Mouse (Mus musculus) gastrocnemius, adult 18-20 months (tissue): ENCODE measurements around the gene Mapkapk5. TPM values are rescaled to one million over a fixed set of nuclear protein-coding genes. Genes with fewer than 3 reads are reported as not detected.
A peak's percentile ranks its signal among the peaks of the same experiment; 100 is the strongest.
"Not testable (repeated sequence)": the region's sequence is repeated elsewhere in the genome, so short reads cannot be mapped to it uniquely, and the experiment has no call there.

ENCODE experiments used
- DNase-seq: peaks from one replicate; pipeline ENCODE4 v3.0.0; 2021; ENCODE audit warnings: low spot score
- total RNA-seq, 2 experiments: library from RNA; stranded (reverse); gene quantifications; 2 replicates each; pipeline ENCODE4 v1.2.3; 2021

Mapkapk5 gene
- total RNA-seq, 2 experiments from 2014 or later, result 133 to 140 TPM

GRCm38 (mm10) chr5:121566035-121566681 is 20.5 kb upstream of the Mapkapk5 start:
- no peak for DNase-seq

DNA sequence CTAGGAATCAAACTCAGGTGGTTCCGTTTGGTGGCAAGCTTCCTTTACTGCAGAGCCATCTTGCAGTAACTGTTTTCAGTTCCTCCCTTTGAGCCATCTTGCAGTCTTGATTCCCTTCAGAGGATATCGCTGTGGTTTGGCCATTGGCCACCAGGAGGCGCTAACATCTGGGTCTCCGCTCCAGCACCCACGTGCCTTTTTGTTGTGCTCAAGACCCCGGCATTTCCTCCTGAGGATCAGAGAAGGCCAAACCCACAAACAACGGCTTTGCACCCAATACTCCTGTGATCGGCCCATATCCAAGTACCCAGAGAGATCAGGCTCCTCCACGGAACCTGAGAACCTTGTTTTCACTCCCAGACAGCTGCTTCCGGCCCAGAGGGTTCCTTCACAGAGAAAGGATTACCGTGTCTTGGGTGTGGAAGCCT is 18.8 kb upstream of the Mapkapk5 start:
- peak; percentile 90 for DNase-seq

- no peak for DNase-seq
Observed at GRCm38 (mm10) chr5:121562436-121562835, 16.7 kb upstream of the Mapkapk5 start.

DNA sequence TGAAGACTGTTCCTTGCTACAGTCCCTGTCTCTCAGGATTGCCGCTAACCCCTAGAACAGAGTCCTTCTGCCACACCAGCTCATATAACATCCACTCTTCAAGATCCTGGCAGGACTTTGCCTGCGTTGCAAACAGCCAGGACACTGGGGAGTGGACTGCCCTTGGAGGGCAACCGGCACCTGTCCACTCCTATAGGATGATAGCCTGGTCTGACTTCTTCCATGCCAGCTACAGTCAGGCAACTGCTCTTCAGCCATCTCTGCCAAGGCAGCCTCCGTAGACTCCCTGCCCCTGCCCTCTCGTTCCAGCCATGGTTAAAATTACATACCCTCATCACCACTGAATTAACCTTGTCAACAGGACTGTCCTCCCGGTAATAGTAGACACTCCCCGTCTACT is 3.5 kb upstream of the Mapkapk5 start:
- DNase-seq, result peak; percentile 78

DNA sequence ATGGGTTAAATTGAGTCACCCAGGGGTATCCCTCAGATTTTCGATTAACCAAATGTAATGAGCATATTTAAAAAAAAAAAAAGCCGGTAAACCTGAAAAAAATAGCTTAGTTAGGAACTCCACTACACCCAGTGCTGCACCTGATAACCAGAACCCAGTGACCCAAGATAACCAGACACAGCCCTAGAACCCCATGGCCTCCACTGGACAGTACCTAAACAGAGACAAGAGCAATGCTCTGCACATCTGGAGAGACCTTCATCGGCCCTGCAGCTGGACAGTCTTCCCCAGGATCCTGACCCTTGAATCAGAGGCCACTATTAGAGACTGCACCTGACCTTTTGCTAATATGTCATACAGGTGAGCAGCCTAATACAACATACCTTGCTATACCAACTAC is 1.4 kb upstream of the Mapkapk5 start:
- DNase-seq, result no peak

- peak; percentile 44 for DNase-seq
Observed at GRCm38 (mm10) chr5:121546530-121546895, 808 bp upstream of the Mapkapk5 start.

GRCm38 (mm10) chr5:121544910-121545792 is 554 bp downstream of the Mapkapk5 start, which contains the start of the genes Adam1a and Gm42878:
Gene Adam1a (minus strand): TSS chr5:121545482.
Gene Gm42878 (minus strand): TSS chr5:121545482.
- DNase-seq, result peak; percentile 18

DNA sequence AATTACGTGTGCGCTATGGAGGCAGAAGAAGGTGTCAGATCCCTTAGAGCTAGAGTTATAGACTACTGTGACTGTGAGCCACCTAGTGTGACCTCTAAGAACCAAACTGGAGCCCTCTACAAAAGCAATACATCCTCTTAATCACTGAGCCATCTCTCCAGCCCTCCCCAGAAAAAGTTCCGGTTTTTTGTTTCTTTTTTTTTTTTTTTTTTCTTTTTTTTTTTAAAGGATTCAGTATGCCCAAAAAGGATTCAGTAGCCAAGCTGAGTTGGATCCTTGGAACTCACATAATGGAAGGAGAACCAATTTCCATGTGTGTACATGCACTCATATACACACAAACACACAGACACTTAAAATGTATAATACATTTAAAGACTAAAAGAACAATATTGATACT is 2.3 kb downstream of the Mapkapk5 start:
- no peak for DNase-seq

- DNase-seq, result no peak
Observed at GRCm38 (mm10) chr5:121541235-121541634, 4.5 kb downstream of the Mapkapk5 start.

DNA sequence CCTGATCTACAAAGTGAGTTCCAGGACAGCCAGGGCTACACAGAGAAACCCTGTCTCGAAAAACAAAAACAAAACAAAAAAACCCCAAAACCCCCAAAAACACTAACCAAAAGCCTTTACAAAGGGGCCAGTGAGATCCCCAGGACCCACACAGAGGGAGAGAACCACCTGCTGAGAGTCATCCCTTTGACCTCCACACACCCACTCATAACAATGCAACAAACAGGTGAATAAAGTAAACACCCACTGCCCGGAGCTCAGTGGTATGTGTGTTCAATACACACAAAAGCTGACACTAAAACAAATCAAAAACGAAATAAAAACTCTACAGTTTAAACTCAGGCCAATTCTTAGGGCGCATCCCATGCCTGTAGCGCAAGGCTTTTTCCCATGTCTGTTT is 5.6 kb downstream of the Mapkapk5 start:
- no peak for DNase-seq

DNA sequence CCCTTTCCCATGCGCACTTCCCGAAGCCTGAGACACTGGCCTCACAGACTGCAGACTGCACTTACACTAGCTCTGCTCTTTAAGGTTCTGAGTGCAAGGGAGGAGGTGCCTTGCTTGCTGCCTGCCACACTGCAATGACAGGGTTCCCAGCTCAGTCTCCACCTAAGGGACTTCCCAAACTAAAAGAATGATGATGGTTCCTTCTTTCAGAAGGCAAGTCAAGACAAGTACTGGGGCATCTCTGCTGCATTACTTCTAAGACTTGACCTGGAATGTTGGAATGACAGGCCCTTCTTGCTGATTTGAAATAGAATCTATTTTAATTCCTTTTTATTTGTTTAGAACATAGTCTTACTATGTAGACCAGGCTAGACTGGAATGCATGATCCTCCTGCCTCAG is 8.1 kb downstream of the Mapkapk5 start:
- DNase-seq, result no peak

- DNase-seq, result no peak
Observed at GRCm38 (mm10) chr5:121536921-121537555, 8.7 kb downstream of the Mapkapk5 start.

DNA sequence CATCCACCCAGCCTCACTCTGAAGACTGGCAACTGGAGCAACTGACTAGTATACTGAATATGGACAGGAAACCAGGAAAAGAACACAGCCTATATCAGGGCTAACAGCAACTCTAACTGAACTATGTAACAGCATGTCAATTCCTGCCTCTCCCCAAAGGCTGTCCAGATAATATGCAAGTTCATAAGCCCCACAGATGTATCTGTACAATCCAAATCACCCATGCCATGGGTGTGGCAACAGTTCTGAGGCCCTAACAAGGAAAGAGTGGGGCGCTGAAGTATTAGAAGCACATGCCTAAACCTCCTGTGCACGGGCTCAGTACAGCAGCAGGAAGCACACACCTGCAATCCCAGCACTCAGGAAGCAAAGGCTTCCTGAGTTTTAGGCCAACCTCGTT is 10.6 kb downstream of the Mapkapk5 start:
- no peak for DNase-seq

DNA sequence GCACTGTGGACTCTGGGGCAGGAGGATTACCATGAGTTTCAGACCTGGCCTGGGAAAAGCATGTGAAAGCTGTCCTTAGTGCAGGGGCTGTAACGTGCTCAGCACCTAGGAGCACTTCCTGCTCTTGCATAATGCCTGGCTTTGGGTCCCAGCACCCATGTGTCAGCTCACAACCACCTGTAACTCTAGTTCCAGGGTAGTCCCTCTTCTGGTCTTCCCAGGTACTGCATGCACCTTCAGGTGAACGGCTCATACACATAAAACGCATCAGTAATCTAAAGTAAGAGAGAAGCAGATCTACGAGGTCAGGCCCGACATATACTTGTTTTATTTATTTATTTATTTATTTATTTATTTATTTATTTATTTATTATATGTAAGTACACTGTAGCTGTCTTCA is 11.2 kb downstream of the Mapkapk5 start:
- DNase-seq, result no peak

- DNase-seq, result peak; percentile 18
Observed at GRCm38 (mm10) chr5:121526961-121527360, 18.7 kb downstream of the Mapkapk5 start.

DNA sequence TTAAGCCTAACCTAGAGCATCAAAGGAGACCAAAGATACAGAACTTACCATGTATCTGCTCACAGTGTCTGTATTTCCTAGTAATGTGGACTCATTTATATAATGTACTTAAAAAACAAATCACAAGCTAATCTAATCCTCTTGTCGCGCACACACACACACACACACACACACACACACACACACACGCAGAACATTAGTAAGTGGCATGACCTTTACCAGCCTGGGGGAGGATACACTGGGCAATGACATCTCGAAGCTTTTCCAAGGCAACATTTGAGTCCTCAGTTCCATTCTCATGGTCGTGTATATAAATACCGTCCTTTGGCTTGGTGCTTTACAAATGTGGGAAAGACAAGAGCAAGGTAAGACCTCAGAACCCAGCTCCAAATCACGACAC is 19.2 kb downstream of the Mapkapk5 start:
- DNase-seq, result no peak

DNA sequence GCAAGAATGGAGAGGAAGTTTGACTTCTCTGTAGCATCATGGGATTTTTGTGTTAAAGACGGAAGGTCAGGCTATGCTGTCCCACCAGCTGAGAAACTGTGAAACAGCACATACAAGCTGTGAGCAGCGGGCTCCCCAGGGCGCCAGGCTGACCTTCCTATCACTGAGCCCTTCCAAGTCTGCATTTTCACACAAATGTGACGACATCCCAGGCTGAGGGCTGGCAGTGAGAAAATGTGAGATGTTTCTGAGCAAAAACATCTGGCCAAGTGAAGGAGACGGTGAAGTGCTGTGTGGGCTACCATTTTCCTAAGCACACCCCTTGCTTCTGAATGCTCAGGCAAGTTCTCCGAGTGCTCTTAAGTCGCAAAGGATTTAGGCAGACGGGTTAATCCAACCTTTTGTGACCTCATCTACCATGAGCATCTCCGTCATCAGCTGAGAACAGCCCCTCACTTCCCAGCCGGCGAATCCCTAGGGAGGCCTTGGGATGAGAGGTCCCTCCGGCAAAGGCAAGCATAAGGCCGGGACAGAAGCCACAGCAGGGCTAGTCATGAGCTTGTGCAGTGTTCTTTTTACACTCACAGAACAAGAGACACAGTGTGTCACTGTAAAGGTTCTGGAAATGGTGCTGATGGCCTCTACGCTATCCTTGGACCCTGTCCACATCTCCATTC is 19.8 kb downstream of the Mapkapk5 start:
- no peak for DNase-seq

DNA sequence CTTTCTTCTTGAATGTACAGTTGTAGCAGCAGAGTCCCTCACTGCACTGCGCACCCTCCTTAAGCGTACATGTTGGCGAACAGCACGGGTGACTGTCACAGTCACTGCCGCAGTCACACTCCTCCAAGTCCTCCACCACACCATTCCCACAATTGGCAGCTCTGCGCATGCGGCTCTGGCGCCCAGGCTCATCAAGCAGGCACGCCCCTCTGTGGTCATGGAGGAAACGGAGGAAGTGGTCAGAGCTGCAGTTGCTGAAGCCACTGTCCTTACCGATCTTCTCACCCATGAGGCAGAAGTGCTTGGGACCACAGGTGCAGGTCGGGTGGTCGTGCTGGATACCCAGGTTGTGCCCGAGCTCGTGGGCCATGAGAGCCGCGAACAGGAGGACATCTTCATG is 25.9 kb downstream of the Mapkapk5 start:
- not testable (repeated sequence) for DNase-seq

- no peak for DNase-seq
Observed at GRCm38 (mm10) chr5:121518983-121519382, 26.7 kb downstream of the Mapkapk5 start.

DNA sequence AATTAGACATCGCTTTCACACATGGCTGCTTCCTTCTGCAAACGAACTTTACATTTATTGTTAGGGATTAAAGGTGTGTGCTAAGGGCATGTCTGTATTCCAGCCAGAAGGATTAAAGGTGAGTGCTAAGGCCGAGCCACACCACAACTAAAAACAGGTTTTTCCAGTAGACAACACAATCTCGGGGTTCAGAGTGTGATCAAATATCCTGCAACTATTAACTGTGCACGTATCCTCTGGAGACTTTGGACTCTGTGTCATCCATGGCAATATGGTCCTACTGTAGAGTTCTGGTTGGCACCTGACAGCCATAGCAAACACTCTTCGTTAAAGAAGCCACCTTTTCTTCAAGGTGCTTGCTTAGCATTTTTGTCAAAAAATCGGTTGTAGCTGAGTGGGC is 35.7 kb downstream of the Mapkapk5 start:
- no peak for DNase-seq

DNA sequence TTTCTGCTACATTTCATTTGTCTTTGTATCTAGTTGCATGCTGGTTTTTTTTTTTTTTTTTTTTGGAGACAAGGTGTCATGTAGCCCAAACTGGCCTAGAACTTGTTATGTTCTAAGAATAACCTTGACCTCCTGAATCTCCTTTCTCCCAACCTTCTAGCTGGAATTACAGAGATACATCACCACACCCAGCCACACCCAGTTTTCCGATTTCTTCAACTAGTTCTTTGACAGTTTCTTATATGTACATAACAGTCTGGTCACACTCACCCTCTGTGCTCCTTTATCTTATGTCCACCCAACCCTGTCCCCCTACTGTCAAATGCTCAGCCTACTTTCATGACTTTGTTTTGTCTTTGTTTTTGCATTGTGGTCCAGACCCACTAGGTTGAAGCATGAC is 38.9 kb downstream of the Mapkapk5 start:
- DNase-seq, result no peak

DNA sequence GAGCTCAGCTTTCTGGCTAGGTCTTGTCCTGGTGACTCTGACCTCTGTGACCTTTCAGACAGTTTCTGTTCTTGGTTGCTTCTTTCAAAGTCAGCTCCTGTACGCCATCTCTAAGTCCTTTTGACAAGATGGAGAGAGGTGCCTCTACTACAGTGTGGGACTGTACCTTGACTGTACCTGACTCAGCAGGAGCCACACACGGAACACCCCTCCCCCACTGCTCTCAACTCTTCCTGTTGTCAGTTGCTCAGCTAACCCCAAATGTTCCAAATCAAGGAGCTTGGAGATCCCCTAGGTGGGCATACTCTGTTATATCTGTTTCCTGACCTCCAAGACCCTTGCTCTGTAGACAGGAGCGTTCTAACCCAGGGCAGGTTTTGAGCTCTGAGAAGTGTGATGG is 42.5 kb downstream of the Mapkapk5 start, which contains the start of gene Adam1b:
Gene Adam1b (minus strand): TSS at position 205 of the 400 bp plus-strand sequence.
- DNase-seq, result no peak
